Mouse (Mus musculus) midbrain, embryonic 13.5 days (tissue): ENCODE results near the gene Gramd1b. TPM values are rescaled to one million over a fixed set of nuclear protein-coding genes. Genes with fewer than 3 reads are reported as not detected.
"Not testable (repeated sequence)": the region's sequence is repeated elsewhere in the genome, so short reads cannot be mapped to it uniquely, and the experiment has no call there.

Experiments
- ATAC-seq: fragments of 200-750 bp; cut with Nextera tagmentation; 2 replicates; pipeline ENCODE4 v1.8.0; 2017; ENCODE audit warnings: mild to moderate bottlenecking, moderate TSS enrichment, moderate library complexity
- H3K27ac ChIP-seq: fragments of 300-500 bp; sonication (generic); 2 replicates; pipeline ENCODE4 v1.5.1; 2015; ENCODE audit warnings: inconsistent platforms, mild to moderate bottlenecking, moderate library complexity
- H3K27me3 ChIP-seq: fragments of 300-500 bp; sonication (generic); 2 replicates; pipeline ENCODE4 v1.6.1; 2015; ENCODE audit warnings: mild to moderate bottlenecking, inconsistent platforms
- H3K36me3 ChIP-seq: fragments of 300-500 bp; sonication (generic); 2 replicates; pipeline ENCODE4 v1.6.1; 2015; ENCODE audit warnings: mild to moderate bottlenecking, inconsistent platforms
- H3K4me1 ChIP-seq: fragments of 300-500 bp; sonication (generic); replicated peaks from 2 replicates; pipeline ENCODE4 v1.6.1; 2015; ENCODE audit warnings: inconsistent platforms
- H3K4me2 ChIP-seq: fragments of 300-500 bp; sonication (generic); replicated peaks from 2 replicates; pipeline ENCODE4 v1.6.1; 2015; ENCODE audit warnings: moderate library complexity, mild to moderate bottlenecking, inconsistent platforms
- H3K4me3 ChIP-seq: fragments of 300-500 bp; sonication (generic); replicated peaks from 2 replicates; pipeline ENCODE4 v1.5.1; 2015; ENCODE audit warnings: mild to moderate bottlenecking, inconsistent platforms
- H3K9ac ChIP-seq: fragments of 300-500 bp; sonication (generic); replicated peaks from 2 replicates; pipeline ENCODE4 v1.6.1; 2015; ENCODE audit warnings: mild to moderate bottlenecking, inconsistent platforms
- H3K9me3 ChIP-seq: fragments of 300-500 bp; sonication (generic); 2 replicates; pipeline ENCODE4 v1.6.1; 2016; ENCODE audit warnings: mild to moderate bottlenecking, inconsistent platforms
- WGBS: fragments of 180-500 bp; shearing (Covaris S2); methylation state at CpG from one replicate; pipeline ENCODE4 v1.1.7; 2015; 5-methylcytosine and 5-hydroxymethylcytosine counted together
- polyA plus RNA-seq: library from polyadenylated mRNA; unstranded; fragments of >200 nt; fragmentation: Nextera tagmentation; extraction: Ambion mirVana; gene quantifications from 2 replicates; pipeline ENCODE4 v1.2.1, GENCODE M21; 2015

Gramd1b gene
- polyA plus RNA-seq, 1 experiment from 2014 or later = 8.1 TPM

GRCm38 (mm10) chr9:40506576-40506975, 24.6 kb downstream of the Gramd1b start:
- WGBS = 91% methylated on average over 3 of the region's 3 CpGs
- Histone ChIP-seq H3K27me3 (no peaks in the 10 kb centered on the region), H3K36me3 (no peaks in the 10 kb centered on the region), H3K4me2 (no peak overlapping the region), H3K9me3 (no peaks in the 10 kb centered on the region), H3K9ac (no peak overlapping the region), H3K27ac (no peak overlapping the region), H3K4me1 (no peaks in the 10 kb centered on the region), H3K4me3 (no peak overlapping the region)
- ATAC-seq = no peak

DNA sequence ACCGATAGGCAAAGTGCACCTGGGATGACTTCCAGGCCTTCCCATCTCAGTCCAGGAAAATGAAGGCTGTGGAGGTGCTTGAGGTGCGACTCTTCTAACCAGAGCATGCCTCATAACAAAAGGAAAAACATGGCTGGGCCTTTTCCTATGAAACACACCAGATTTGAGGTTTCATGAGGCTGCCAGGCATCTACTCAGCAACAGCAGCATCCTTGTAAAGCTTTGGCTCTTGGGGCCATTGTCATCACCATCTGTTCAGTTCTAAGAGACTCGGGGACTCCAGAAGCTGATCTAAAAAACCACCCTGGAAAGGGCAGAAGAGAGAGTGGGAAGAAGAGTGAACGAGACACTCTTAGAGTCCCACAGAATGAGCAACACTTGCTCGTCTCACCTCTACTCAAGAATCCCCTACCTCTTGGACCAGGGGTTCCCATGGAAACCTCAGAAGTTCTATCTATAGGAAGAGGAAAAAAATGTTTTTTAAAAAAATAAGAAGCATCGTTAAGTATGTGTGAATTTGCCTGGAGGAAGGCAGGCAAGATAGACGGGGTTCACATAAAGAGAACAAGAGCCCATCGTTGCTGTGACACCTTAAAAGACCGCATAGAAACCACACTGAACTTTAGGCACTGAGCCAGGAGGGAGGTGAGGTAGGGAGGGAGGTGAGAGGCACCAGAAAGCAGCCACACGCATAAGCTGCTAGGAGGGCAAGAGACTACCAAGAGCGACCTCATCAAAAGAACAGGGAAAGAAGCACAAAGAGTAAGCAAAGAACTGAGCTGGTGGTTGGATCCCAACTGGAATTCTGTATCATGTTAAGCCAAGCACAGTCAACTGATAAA, 25.5 kb downstream of the Gramd1b start:
- no peak overlapping the region for H3K4me3 ChIP-seq
- WGBS = 78% methylated on average over 11 of the region's 11 CpGs
- no peak overlapping the region for H3K27ac ChIP-seq
- H3K9me3 ChIP-seq = no peaks in the 10 kb centered on the region
- no peak overlapping the region for H3K9ac ChIP-seq
- no peak overlapping the region for H3K4me2 ChIP-seq
- no peaks in the 10 kb centered on the region for H3K36me3 ChIP-seq
- no peak for ATAC-seq
- no peaks in the 10 kb centered on the region for H3K4me1 ChIP-seq
- no peaks in the 10 kb centered on the region for H3K27me3 ChIP-seq

DNA sequence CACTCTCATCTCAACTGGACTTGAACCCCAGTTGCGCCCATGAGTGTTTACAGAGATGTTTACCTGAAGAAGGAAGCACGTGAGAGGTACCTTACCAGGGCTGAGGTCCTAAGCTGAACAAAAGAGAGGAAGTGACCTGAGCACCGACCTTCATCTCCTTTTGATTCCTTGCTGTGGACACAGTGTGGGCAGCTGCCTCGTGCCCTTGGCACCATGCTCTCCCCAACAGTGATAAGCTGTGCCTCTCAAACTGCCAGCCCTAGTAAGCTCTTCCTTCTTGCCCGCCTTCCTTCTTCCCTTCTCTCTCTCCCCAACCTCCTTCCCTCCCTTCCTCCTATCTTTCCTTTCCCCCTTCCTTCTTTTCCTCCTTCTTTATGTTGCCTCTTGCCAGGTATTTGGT, 26.3 kb downstream of the Gramd1b start:
- H3K27ac ChIP-seq = no peak overlapping the region
- H3K9ac ChIP-seq = no peak overlapping the region
- H3K4me1 ChIP-seq = no peaks in the 10 kb centered on the region
- no peaks in the 10 kb centered on the region for H3K27me3 ChIP-seq
- WGBS = 87% methylated on average over 5 of the region's 5 CpGs
- H3K36me3 ChIP-seq = no peaks in the 10 kb centered on the region
- no peak overlapping the region for H3K4me2 ChIP-seq
- H3K4me3 ChIP-seq = no peak overlapping the region
- ATAC-seq = no peak
- no peaks in the 10 kb centered on the region for H3K9me3 ChIP-seq

GRCm38 (mm10) chr9:40500691-40501090, 30.5 kb downstream of the Gramd1b start:
- Histone ChIP-seq H3K36me3 (no peaks in the 10 kb centered on the region), H3K4me2 (no peak overlapping the region), H3K9me3 (no peaks in the 10 kb centered on the region), H3K27me3 (no peaks in the 10 kb centered on the region), H3K27ac (no peak overlapping the region), H3K9ac (no peak overlapping the region), H3K4me1 (no peaks in the 10 kb centered on the region), H3K4me3 (no peak overlapping the region)
- ATAC-seq = no peak

- not testable (repeated sequence) for ATAC-seq, H3K4me3 ChIP-seq, H3K27ac ChIP-seq, H3K9me3 ChIP-seq, H3K36me3 ChIP-seq, H3K4me2 ChIP-seq, H3K4me1 ChIP-seq, H3K27me3 ChIP-seq, H3K9ac ChIP-seq
- 72% methylated on average over 7 of the region's 7 CpGs for WGBS
These were observed 48.7 kb downstream of the Gramd1b start for GRCm38 (mm10) chr9:40482351-40483084.

- H3K27ac ChIP-seq = no peak overlapping the region
- no peaks in the 10 kb centered on the region for H3K36me3 ChIP-seq
- 58% methylated on average over 3 of the region's 3 CpGs for WGBS
- no peak overlapping the region for H3K9ac ChIP-seq
- no peak for ATAC-seq
- no peak overlapping the region for H3K4me2 ChIP-seq
- no peaks in the 10 kb centered on the region for H3K9me3 ChIP-seq
- H3K4me1 ChIP-seq = no peaks in the 10 kb centered on the region
- no peak overlapping the region for H3K4me3 ChIP-seq
- H3K27me3 ChIP-seq = no peaks in the 10 kb centered on the region; the same call in 1 of the 2 replicates
These were observed 49.9 kb downstream of the Gramd1b start for GRCm38 (mm10) chr9:40481271-40481670.

- Histone ChIP-seq H3K36me3 (no peaks in the 10 kb centered on the region), H3K4me1 (no peaks in the 10 kb centered on the region), H3K4me2 (no peak overlapping the region), H3K9ac (no peak overlapping the region), H3K27ac (no peak overlapping the region), H3K4me3 (no peak overlapping the region), H3K9me3 (no peaks in the 10 kb centered on the region), H3K27me3 (no peaks in the 10 kb centered on the region; the same call in 1 of the 2 replicates)
- no peak for ATAC-seq
- 49% methylated on average over 4 of the region's 4 CpGs for WGBS
These were observed 51.9 kb downstream of the Gramd1b start for GRCm38 (mm10) chr9:40479333-40479732.

DNA sequence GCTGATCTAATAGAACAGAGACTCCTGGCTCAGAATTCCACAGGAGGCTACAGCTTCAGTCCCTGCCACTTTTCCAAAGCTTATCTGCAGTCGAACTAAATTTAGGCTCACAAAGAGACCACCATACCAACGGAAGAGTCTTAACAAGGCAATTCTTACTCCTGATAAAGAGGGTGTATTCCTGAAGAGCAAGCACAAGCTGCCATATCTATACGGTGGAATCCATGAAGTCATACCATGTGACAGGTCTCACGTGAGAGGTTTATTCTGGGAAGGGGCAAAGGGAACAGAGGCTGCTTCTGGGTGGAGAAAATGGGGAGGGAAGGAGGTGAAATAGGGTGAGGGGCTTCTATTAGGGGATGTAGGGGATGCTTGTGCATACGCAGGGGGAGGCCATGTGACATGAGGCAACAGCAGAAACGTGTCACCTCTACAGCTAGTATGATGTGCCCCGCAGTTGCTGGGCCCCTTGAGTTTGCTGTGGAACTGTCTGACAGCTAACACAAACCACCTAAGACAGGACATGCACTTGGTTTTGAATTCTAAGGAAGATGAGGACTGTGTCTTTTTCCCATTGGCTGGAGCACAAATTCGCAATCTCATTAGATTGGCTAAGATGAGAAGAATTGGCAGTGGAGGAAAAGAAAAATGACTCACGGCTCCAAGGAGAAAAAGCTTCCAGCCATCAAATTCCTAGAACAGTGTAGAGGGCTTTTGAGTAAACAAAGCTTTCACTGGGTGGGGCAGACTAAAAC, 52.9 kb downstream of the Gramd1b start:
- ATAC-seq = no peak
- Histone ChIP-seq H3K9me3 (no peaks in the 10 kb centered on the region), H3K4me2 (no peak overlapping the region), H3K27me3 (no peaks in the 10 kb centered on the region; the same call in 1 of the 2 replicates), H3K36me3 (no peaks in the 10 kb centered on the region), H3K27ac (no peak overlapping the region), H3K9ac (no peak overlapping the region), H3K4me3 (no peak overlapping the region), H3K4me1 (no peaks in the 10 kb centered on the region)
- 87% methylated on average over 9 of the region's 9 CpGs for WGBS

GRCm38 (mm10) chr9:40477611-40478010, 53.6 kb downstream of the Gramd1b start:
- Histone ChIP-seq H3K4me3 (no peak overlapping the region), H3K27me3 (no peaks in the 10 kb centered on the region; the same call in 1 of the 2 replicates), H3K4me1 (no peaks in the 10 kb centered on the region), H3K9ac (no peak overlapping the region), H3K4me2 (no peak overlapping the region), H3K27ac (no peak overlapping the region), H3K36me3 (no peaks in the 10 kb centered on the region), H3K9me3 (no peaks in the 10 kb centered on the region)
- WGBS = 84% methylated on average over 2 of the region's 2 CpGs
- ATAC-seq = no peak

DNA sequence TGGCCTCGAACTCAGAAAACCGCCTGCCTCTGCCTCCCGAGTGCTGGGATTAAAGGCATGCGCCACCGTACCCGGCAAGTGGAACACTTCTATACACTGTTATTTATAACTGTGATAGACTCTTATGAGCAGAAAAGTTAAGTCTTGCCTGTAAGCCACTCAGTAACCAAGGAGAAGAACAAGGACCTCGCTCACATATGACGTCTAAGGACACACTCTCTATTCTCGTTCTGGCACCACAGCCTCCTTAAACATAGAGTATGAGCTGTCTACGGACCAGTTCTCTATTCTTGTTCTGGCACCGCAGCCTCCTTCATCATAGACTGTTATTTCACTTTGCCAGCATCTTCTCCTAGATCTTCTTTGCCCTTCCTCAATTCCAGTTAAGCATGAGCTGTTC, 55.1 kb downstream of the Gramd1b start:
- Histone ChIP-seq H3K27me3 (no peaks in the 10 kb centered on the region; the same call in 1 of the 2 replicates), H3K4me3 (no peak overlapping the region), H3K4me1 (no peaks in the 10 kb centered on the region), H3K9me3 (no peaks in the 10 kb centered on the region), H3K4me2 (no peak overlapping the region), H3K9ac (no peak overlapping the region), H3K27ac (no peak overlapping the region), H3K36me3 (no peaks in the 10 kb centered on the region)
- WGBS = 90% methylated on average over 11 of the region's 11 CpGs
- ATAC-seq = no peak

DNA sequence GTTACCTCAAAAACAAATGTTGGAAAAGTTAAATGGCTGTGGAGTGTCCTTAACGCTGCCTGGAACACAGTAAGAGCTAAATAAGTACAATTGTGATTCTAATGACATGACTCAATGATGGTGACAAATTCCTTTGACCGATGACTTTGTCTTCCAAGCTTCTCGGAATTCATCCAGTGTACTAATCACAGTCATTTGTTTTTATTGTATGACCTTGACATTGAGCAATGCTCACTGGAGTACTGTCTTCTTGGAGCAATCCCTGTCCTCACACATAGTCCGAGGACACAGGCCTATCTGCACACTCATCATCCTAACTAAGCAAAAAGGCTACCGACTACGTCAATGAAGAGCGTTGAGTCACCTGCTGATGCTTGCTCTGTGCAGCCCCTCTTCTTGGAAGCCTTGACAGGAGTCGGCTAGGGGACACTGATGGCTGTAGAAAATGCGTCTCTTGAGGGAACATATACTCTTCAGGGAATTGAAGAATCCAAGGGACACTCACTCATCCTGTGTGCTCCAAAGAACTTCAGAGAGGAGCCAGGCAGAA, 58.1 kb downstream of the Gramd1b start:
- H3K9me3 ChIP-seq = no peaks in the 10 kb centered on the region
- H3K27me3 ChIP-seq = no peaks in the 10 kb centered on the region
- H3K4me3 ChIP-seq = no peak overlapping the region
- no peak overlapping the region for H3K4me2 ChIP-seq
- 89% methylated on average over 9 of the region's 9 CpGs for WGBS
- no peak for ATAC-seq
- H3K36me3 ChIP-seq = no peaks in the 10 kb centered on the region
- no peak overlapping the region for H3K9ac ChIP-seq
- no peaks in the 10 kb centered on the region for H3K4me1 ChIP-seq
- H3K27ac ChIP-seq = no peak overlapping the region
